Mouse (Mus musculus): ENCODE measurements around the gene Trim12c. TPM values are rescaled to one million over a fixed set of nuclear protein-coding genes. Genes with fewer than 3 reads are reported as not detected.

Gene Trim12c
- total RNA-seq, 2 experiments from 2014 or later: 1.0 to 1.3 TPM

Other genes with a start within 250 kb of the Trim12c start
- not detected for gene Olfr646, start 248.5 kb downstream of the Trim12c start, total RNA-seq (2021)
- not detected for gene Ubqln5, start 223.5 kb downstream of the Trim12c start, total RNA-seq (2021)
- not detected for gene Olfr643, start 216.0 kb downstream of the Trim12c start, total RNA-seq (2021)
- gene Ubqln3, start 210.1 kb downstream of the Trim12c start, total RNA-seq (2021): not detected
- gene Ubqlnl, start 202.8 kb downstream of the Trim12c start, total RNA-seq (2021): not detected
- gene Olfm5, start 188.5 kb downstream of the Trim12c start, total RNA-seq (2021): not detected
- gene Olfr648, start 170.0 kb downstream of the Trim12c start, total RNA-seq (2021): under 1 TPM; 0.15 to 0.45 TPM
- not detected for gene Olfr649, start 157.4 kb downstream of the Trim12c start, total RNA-seq (2021)
- gene Trim6, start 134.6 kb downstream of the Trim12c start, total RNA-seq (2021): under 1 TPM in 1 of 2 experiments, not detected in 1; 0.15 TPM
- 1 to 10 TPM in 1 of 2 experiments, under 1 TPM in 1; 0.94 to 1.1 TPM for gene Trim34a, start 108.9 kb downstream of the Trim12c start, total RNA-seq (2021)
- gene Trim5, start 65.3 kb downstream of the Trim12c start, total RNA-seq (2021): 1 to 10 TPM in 1 of 2 experiments, under 1 TPM in 1; 0.39 to 1.1 TPM
- gene Trim12a, start 37.9 kb downstream of the Trim12c start, total RNA-seq (2021): 1 to 10 TPM; 1.9 to 2.3 TPM
- gene Trim34b, start 23.9 kb downstream of the Trim12c start, total RNA-seq (2021): under 1 TPM in 1 of 2 experiments, not detected in 1; 0.20 TPM
- not detected for gene Trim30b, start 16.5 kb upstream of the Trim12c start, total RNA-seq (2021)
- gene Trim30c, start 47.5 kb upstream of the Trim12c start, total RNA-seq (2021): not detected
- gene Trim30a, start 111.8 kb upstream of the Trim12c start, total RNA-seq (2021): under 1 TPM; 0.69 to 0.93 TPM
- under 1 TPM; 0.35 to 0.59 TPM for gene Trim30d, start 154.5 kb upstream of the Trim12c start, total RNA-seq (2021)
- gene Olfr651, start 196.8 kb upstream of the Trim12c start, total RNA-seq (2021): not detected
- gene Olfr652, start 207.5 kb upstream of the Trim12c start, total RNA-seq (2021): not detected
- gene Olfr653, start 224.0 kb upstream of the Trim12c start, total RNA-seq (2021): not detected
- gene Olfr654, start 233.7 kb upstream of the Trim12c start, total RNA-seq (2021): not detected
- not detected for gene Olfr655, start 248.4 kb upstream of the Trim12c start, total RNA-seq (2021)